Mouse (Mus musculus): Measurements from ENCODE around the gene Wdr5b. TPM values are rescaled to one million over a fixed set of nuclear protein-coding genes. Genes with fewer than 3 reads are reported as not detected.

Wdr5b gene
- polyA plus RNA-seq, 1 experiment = 1.6 TPM

GRCm38 (mm10) chr16:36089850-36090616 is 49.0 kb downstream of the Wdr5b start:
- peaks cover 47% of the 10 kb centered on the region for H3K36me3 ChIP-seq (ENCODE audit: control insufficient read depth, insufficient read depth)
- no peaks in the 10 kb centered on the region for H3K27me3 ChIP-seq (ENCODE audit: control insufficient read depth, insufficient read depth, insufficient read length)
- no peaks in the 10 kb centered on the region for H3K79me2 ChIP-seq (ENCODE audit: control insufficient read depth, insufficient read depth)
- no peaks in the 10 kb centered on the region for H3K79me3 ChIP-seq (ENCODE audit: low read depth)
- H3K4me3 ChIP-seq (ENCODE audit: insufficient read depth, poor library complexity, severe bottlenecking) = no peak overlapping the region
- TF ChIP-seq MYOD1 (IDR thresholded peaks at IDR 0.05; ENCODE audit: control insufficient read depth, insufficient read length, low read depth) (no peak), CEBPB (IDR thresholded peaks at IDR 0.05; ENCODE audit: low read depth) (no peak), USF1 (IDR thresholded peaks at IDR 0.05; ENCODE audit: low read depth) (no peak), CTCF (IDR thresholded peaks at IDR 0.05; ENCODE audit: control insufficient read depth, insufficient read depth, insufficient read length) (no peak), MYOG (IDR thresholded peaks at IDR 0.05; ENCODE audit: control insufficient read depth, extremely low read depth, insufficient read length) (no peak), FOSL1 (IDR thresholded peaks at IDR 0.05; ENCODE audit: insufficient read depth, low read length, poor library complexity, severe bottlenecking) (no peak), MAX (IDR thresholded peaks at IDR 0.05) (no peak)
- H3ac ChIP-seq (ENCODE audit: control insufficient read depth, insufficient read length, low read depth) = no peak overlapping the region

DNA sequence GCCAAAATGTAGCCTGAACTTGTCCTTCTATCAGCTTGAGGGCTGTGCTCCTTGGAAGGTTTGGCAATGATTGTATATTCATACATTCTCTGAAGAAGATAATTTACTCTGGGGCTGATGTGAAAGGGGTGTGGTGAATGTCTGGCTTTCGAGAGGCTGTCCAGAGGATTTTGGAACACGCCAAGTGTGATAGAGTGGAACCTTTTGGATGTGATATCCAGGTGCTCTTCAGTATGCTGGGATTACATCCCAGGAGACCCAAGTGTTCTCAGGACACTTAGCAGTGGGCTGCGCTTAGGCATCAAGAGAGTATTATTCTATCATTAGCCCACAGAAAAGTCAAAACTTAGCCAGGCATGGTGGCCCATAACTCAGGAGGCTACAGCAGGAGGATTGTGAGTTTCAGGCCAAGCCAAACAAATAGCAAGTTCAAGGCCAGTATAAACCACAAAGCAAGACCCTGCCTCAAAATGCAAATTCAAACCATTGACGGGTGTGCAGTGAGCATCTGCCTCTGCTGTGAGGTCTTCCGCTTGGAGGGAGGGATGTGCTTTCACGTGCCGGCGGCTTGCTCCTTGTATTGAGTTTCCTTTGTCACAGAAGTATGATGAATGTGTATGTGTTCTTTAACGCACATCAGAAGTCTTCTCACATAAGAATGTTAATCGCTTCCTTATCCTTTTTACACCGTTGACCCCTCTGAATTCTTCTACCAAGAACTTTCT is 50.0 kb downstream of the Wdr5b start:
- no peak overlapping the region for H3K4me3 ChIP-seq (ENCODE audit: insufficient read depth, poor library complexity, severe bottlenecking)
- H3K79me3 ChIP-seq (ENCODE audit: low read depth) = no peaks in the 10 kb centered on the region
- no peaks in the 10 kb centered on the region for H3K79me2 ChIP-seq (ENCODE audit: control insufficient read depth, insufficient read depth)
- no peak overlapping the region for H3ac ChIP-seq (ENCODE audit: control insufficient read depth, insufficient read length, low read depth)
- peaks cover 38% of the 10 kb centered on the region for H3K36me3 ChIP-seq (ENCODE audit: control insufficient read depth, insufficient read depth)
- no peaks in the 10 kb centered on the region for H3K27me3 ChIP-seq (ENCODE audit: control insufficient read depth, insufficient read depth, insufficient read length)
- TF ChIP-seq MYOD1 (IDR thresholded peaks at IDR 0.05; ENCODE audit: control insufficient read depth, insufficient read length, low read depth) (no peak), CTCF (IDR thresholded peaks at IDR 0.05; ENCODE audit: control insufficient read depth, insufficient read depth, insufficient read length) (no peak), CEBPB (IDR thresholded peaks at IDR 0.05; ENCODE audit: low read depth) (no peak), MYOG (IDR thresholded peaks at IDR 0.05; ENCODE audit: control insufficient read depth, extremely low read depth, insufficient read length) (no peak), FOSL1 (IDR thresholded peaks at IDR 0.05; ENCODE audit: insufficient read depth, low read length, poor library complexity, severe bottlenecking) (no peak), USF1 (IDR thresholded peaks at IDR 0.05; ENCODE audit: low read depth) (no peak), MAX (IDR thresholded peaks at IDR 0.05) (no peak)

Other genes starting within 250 kb of the Wdr5b start
- 0.02 TPM for gene Parp14, start 169.6 kb upstream of the Wdr5b start, polyA plus RNA-seq (2012; fragmentation: generic; extraction: Trizol)
- 0.66 TPM for gene Parp9, start 102.7 kb upstream of the Wdr5b start, polyA plus RNA-seq (2012; fragmentation: generic; extraction: Trizol)
- gene Dtx3l, start 102.0 kb upstream of the Wdr5b start, polyA plus RNA-seq (2012; fragmentation: generic; extraction: Trizol) = 0.41 TPM
- 8.3 TPM for gene Kpna1, start 62.4 kb upstream of the Wdr5b start, polyA plus RNA-seq (2012; fragmentation: generic; extraction: Trizol)
- gene Fam162a, start 30.4 kb downstream of the Wdr5b start, polyA plus RNA-seq (2012; fragmentation: generic; extraction: Trizol) = 178 TPM
- gene Ccdc58, start 30.5 kb downstream of the Wdr5b start, polyA plus RNA-seq (2012; fragmentation: generic; extraction: Trizol) = 52.8 TPM
- gene Csta1, start 90.1 kb downstream of the Wdr5b start, polyA plus RNA-seq (2012; fragmentation: generic; extraction: Trizol) = not detected
- gene Stfa2l1, start 115.6 kb downstream of the Wdr5b start, polyA plus RNA-seq (2012; fragmentation: generic; extraction: Trizol) = not detected
- not detected for gene Gm5483, start 143.0 kb downstream of the Wdr5b start, polyA plus RNA-seq (2012; fragmentation: generic; extraction: Trizol)
- not detected for gene Gm5416, start 169.2 kb downstream of the Wdr5b start, polyA plus RNA-seq (2012; fragmentation: generic; extraction: Trizol)
- 0.20 TPM for gene 2010005H15Rik, start 180.3 kb downstream of the Wdr5b start, polyA plus RNA-seq (2012; fragmentation: generic; extraction: Trizol)
- not detected for gene Stfa1, start 235.8 kb downstream of the Wdr5b start, polyA plus RNA-seq (2012; fragmentation: generic; extraction: Trizol)

Measured in C2C12 (cell line).